Mouse (Mus musculus): Measurements from ENCODE around the gene Pax2.

GRCm38 (mm10) chr19:44799156-44799555, 43.3 kb downstream of the Pax2 start:
- TF ChIP-seq CTCF (IDR thresholded peaks at IDR 0.05; ENCODE audit: low read depth) (no peak), EP300 (optimal IDR thresholded peaks at IDR 0.05) (no peak)

Measured in stomach, postnatal 0 days (tissue).